Mouse (Mus musculus): Measurements from ENCODE around the gene Gm42906. TPM values are rescaled to one million over a fixed set of nuclear protein-coding genes. Genes with fewer than 3 reads are reported as not detected.

Gm42906 gene
- polyA plus RNA-seq, 2 experiments: not detected

DNA sequence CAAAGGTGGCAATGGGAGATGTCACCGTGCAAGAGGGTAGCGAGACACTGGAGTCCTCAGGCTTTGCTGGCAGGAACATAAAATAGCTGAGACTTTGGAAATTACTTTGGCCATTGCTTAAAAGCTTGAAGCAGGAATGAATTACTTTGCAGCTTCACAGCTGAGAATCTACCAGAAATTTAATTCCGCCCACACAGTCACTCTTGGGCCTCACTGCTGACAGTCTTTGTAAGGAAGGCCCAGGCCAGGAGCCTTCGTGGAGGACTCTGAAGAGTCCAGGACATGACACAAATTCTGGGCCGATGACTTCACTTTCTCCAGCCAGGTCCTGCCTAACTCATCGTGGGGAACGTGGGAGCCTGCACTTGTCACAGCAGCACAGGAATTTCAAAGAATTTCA, 405.9 kb downstream of the Gm42906 start:
- Histone ChIP-seq H3K9me3 (ENCODE audit: control insufficient read depth, low read length) (no peaks in the 10 kb centered on the region), H3K9ac (ENCODE audit: low read depth, low read length, severe bottlenecking) (no peak overlapping the region), H3K4me2 (replicated peaks; ENCODE audit: low read depth, low read length, severe bottlenecking) (no peak overlapping the region), H3K27ac (replicated peaks; ENCODE audit: low read depth, low read length) (no peak overlapping the region), H3K36me3 (ENCODE audit: control insufficient read depth, insufficient read depth, low read length) (no peaks in the 10 kb centered on the region), H3K4me3 (replicated peaks; ENCODE audit: low read length) (no peak overlapping the region), H3K27me3 (ENCODE audit: control insufficient read depth, insufficient read depth, low read length) (no peaks in the 10 kb centered on the region), H3K4me1 (ENCODE audit: control insufficient read depth, insufficient read depth, low read length) (peaks cover 32% of the 10 kb centered on the region)
- TF ChIP-seq POLR2A (IDR thresholded peaks at IDR 0.05; ENCODE audit: borderline replicate concordance, extremely low read depth, insufficient read depth, insufficient read length): no peak
- no peak for DNase-seq (ENCODE audit: low spot score)
- ATAC-seq (ENCODE audit: low FRiP score, low read depth): no peak
- WGBS: 78% methylated on average over 7 of the region's 7 CpGs

DNA sequence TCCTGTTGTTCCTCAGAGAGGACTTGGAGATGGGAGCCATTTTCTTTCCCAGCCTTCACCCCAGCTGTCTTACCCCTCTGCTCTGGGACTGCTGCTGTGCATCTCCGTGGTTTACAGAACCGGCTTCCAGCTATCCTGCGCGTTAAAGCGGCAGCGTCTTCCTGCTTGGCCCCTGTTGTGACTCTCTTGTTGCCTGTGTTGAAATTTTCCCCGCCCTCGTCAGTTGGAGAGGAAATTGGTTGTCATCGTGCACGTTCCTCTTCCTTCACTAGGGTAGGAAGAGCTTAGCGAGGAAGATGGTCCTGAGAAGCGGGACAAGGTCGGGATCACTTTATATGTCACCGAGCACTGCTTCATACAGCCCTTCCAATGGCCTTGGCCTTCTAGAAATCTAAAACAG, 407.1 kb downstream of the Gm42906 start:
- no peak overlapping the region for H3K4me3 ChIP-seq (replicated peaks; ENCODE audit: low read length)
- no peaks in the 10 kb centered on the region for H3K27me3 ChIP-seq (ENCODE audit: control insufficient read depth, insufficient read depth, low read length)
- H3K4me1 ChIP-seq (ENCODE audit: control insufficient read depth, insufficient read depth, low read length): peaks cover 32% of the 10 kb centered on the region
- WGBS: 77% methylated on average over 14 of the region's 14 CpGs
- H3K36me3 ChIP-seq (ENCODE audit: control insufficient read depth, insufficient read depth, low read length): no peaks in the 10 kb centered on the region
- no peaks in the 10 kb centered on the region for H3K9me3 ChIP-seq (ENCODE audit: control insufficient read depth, low read length)
- ATAC-seq (ENCODE audit: low FRiP score, low read depth) (no peak), DNase-seq (ENCODE audit: low spot score) (no peak)
- H3K27ac ChIP-seq (replicated peaks; ENCODE audit: low read depth, low read length): no peak overlapping the region
- no peak for TF ChIP-seq POLR2A (IDR thresholded peaks at IDR 0.05; ENCODE audit: borderline replicate concordance, extremely low read depth, insufficient read depth, insufficient read length)
- H3K9ac ChIP-seq (ENCODE audit: low read depth, low read length, severe bottlenecking): no peak overlapping the region
- no peak overlapping the region for H3K4me2 ChIP-seq (replicated peaks; ENCODE audit: low read depth, low read length, severe bottlenecking)

DNA sequence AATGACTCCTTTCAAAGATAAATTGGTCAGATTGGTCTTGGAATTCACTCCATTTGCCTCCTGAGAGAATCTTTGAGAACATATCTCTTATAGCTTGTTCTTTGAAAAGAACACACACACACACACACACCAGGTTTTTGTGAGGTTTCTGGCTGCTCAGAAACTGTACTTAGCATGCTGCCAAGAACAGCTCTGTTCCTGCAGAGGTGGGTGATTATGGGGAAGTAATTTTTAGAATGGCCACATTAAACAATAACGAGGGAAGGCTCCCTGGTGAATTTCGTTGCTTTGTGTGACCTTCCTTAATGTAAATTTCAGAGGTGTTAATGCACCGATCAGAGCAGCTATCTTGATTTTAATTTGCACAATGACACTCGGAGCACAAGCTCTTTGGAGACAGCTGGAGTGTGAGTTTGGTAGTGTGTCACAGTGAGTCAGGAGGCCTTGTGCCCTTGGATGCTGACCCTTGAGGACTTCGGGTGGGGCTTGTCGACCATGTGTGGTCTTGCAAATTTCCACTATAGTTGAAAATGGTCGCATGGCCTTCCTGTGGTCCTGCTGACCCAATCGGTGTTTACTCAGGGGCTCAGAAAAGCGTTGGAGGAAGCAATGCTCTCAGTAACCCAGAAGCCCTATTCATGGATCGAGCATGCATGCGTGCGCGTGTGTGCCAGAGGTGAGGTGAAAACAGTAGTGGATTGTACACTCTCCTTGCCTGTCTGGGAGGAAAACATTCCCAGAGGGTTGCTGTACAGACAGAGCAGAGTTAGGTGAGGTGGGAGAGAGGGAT, 407.7 kb downstream of the Gm42906 start:
- no peaks in the 10 kb centered on the region for H3K36me3 ChIP-seq (ENCODE audit: control insufficient read depth, insufficient read depth, low read length)
- H3K9ac ChIP-seq (ENCODE audit: low read depth, low read length, severe bottlenecking): no peak overlapping the region
- no peak overlapping the region for H3K4me2 ChIP-seq (replicated peaks; ENCODE audit: low read depth, low read length, severe bottlenecking)
- H3K27ac ChIP-seq (replicated peaks; ENCODE audit: low read depth, low read length): no peak overlapping the region
- ATAC-seq (ENCODE audit: low FRiP score, low read depth) (no peak), DNase-seq (ENCODE audit: low spot score) (peak; percentile 35)
- peaks cover 32% of the 10 kb centered on the region for H3K4me1 ChIP-seq (ENCODE audit: control insufficient read depth, insufficient read depth, low read length)
- no peaks in the 10 kb centered on the region for H3K9me3 ChIP-seq (ENCODE audit: control insufficient read depth, low read length)
- no peak for TF ChIP-seq POLR2A (IDR thresholded peaks at IDR 0.05; ENCODE audit: borderline replicate concordance, extremely low read depth, insufficient read depth, insufficient read length)
- H3K4me3 ChIP-seq (replicated peaks; ENCODE audit: low read length): no peak overlapping the region
- WGBS: 54% methylated on average over 13 of the region's 13 CpGs
- H3K27me3 ChIP-seq (ENCODE audit: control insufficient read depth, insufficient read depth, low read length): no peaks in the 10 kb centered on the region

DNA sequence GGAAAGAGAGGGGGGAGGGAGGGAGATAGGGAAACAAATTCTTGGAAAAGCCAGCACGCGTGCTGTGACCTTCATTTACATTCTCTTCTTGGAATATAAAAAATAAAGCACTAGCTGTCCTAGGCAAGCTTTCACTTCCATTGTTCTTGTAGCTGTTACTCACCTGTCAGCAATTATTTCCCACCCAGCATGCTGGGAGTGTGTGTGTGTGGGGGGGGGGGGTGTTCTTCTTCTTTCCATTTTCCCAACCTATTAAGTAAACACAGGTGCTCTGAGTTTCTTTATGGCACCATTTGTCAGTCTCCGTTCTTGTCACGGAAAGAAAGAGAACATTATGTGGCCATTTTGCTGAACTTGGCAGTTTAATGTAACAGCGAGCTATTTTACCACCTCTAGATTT, 409.0 kb downstream of the Gm42906 start:
- Histone ChIP-seq H3K4me3 (replicated peaks; ENCODE audit: low read length) (no peak overlapping the region), H3K9ac (ENCODE audit: low read depth, low read length, severe bottlenecking) (no peak overlapping the region), H3K9me3 (ENCODE audit: control insufficient read depth, low read length) (0 out of 2 replicates have a peak, but pooled peaks cover 2% of the 10 kb centered on the region), H3K27me3 (ENCODE audit: control insufficient read depth, insufficient read depth, low read length) (no peaks in the 10 kb centered on the region), H3K4me1 (ENCODE audit: control insufficient read depth, insufficient read depth, low read length) (peaks cover 31% of the 10 kb centered on the region), H3K4me2 (replicated peaks; ENCODE audit: low read depth, low read length, severe bottlenecking) (no peak overlapping the region), H3K36me3 (ENCODE audit: control insufficient read depth, insufficient read depth, low read length) (no peaks in the 10 kb centered on the region), H3K27ac (replicated peaks; ENCODE audit: low read depth, low read length) (no peak overlapping the region; the same call in 1 of the 2 replicates)
- WGBS: 38% methylated on average over 5 of the region's 5 CpGs
- ATAC-seq (ENCODE audit: low FRiP score, low read depth) (no peak), DNase-seq (ENCODE audit: low spot score) (no peak)
- no peak for TF ChIP-seq POLR2A (IDR thresholded peaks at IDR 0.05; ENCODE audit: borderline replicate concordance, extremely low read depth, insufficient read depth, insufficient read length)

DNA sequence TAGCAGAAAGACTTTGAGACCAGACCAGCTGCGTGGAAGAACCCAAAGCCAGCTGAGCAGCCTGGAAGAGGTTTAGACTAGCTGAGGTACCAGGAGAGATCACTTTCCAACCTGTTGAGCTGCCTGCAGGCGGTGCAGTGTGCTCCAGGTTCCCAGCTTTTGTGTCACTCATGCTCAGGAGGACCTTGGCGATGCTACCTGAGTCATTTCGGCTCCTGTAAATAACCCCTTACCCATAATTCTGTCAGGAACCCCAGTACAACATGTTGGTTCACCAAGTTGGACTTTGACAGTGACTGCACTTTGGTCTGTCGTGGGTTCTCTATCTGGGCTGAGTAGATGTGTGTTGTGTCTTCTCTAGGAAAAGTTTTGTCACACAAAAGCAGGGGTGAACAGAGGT, 409.5 kb downstream of the Gm42906 start:
- Histone ChIP-seq H3K9me3 (ENCODE audit: control insufficient read depth, low read length) (0 out of 2 replicates have a peak, but pooled peaks cover 2% of the 10 kb centered on the region), H3K4me1 (ENCODE audit: control insufficient read depth, insufficient read depth, low read length) (peaks cover 27% of the 10 kb centered on the region), H3K4me2 (replicated peaks; ENCODE audit: low read depth, low read length, severe bottlenecking) (no peak overlapping the region), H3K27me3 (ENCODE audit: control insufficient read depth, insufficient read depth, low read length) (no peaks in the 10 kb centered on the region), H3K36me3 (ENCODE audit: control insufficient read depth, insufficient read depth, low read length) (no peaks in the 10 kb centered on the region), H3K4me3 (replicated peaks; ENCODE audit: low read length) (no peak overlapping the region), H3K27ac (replicated peaks; ENCODE audit: low read depth, low read length) (0 out of 2 replicates have a peak overlapping the region, but pooled peaks have one; percentile 1), H3K9ac (ENCODE audit: low read depth, low read length, severe bottlenecking) (no peak overlapping the region)
- no peak for DNase-seq (ENCODE audit: low spot score)
- ATAC-seq (ENCODE audit: low FRiP score, low read depth): no peak
- TF ChIP-seq POLR2A (IDR thresholded peaks at IDR 0.05; ENCODE audit: borderline replicate concordance, extremely low read depth, insufficient read depth, insufficient read length): no peak
- WGBS: 78% methylated on average over 5 of the region's 5 CpGs

Other genes starting within 250 kb of the Gm42906 start
- gene Stard13, start 194.3 kb downstream of the Gm42906 start, polyA plus RNA-seq (2012; rRNA removed): 15.4 and 17.5 TPM in 2 replicates
- 9.0 and 10.6 TPM in 2 replicates for gene Stard13, start 194.3 kb downstream of the Gm42906 start, polyA plus RNA-seq (2014; fragmentation: Nextera tagmentation; extraction: Ambion mirVana)
- gene Vmn2r18, start 177.9 kb upstream of the Gm42906 start, polyA plus RNA-seq (2012; rRNA removed): 0.05 TPM in 1 of 2 replicates, not detected in the other
- gene Vmn2r18, start 177.9 kb upstream of the Gm42906 start, polyA plus RNA-seq (2014; fragmentation: Nextera tagmentation; extraction: Ambion mirVana): 0.06 TPM in 1 of 2 replicates, not detected in the other
- 59.5 and 66.5 TPM in 2 replicates for gene Rfc3, start 223.1 kb upstream of the Gm42906 start, polyA plus RNA-seq (2012; rRNA removed)
- gene Rfc3, start 223.1 kb upstream of the Gm42906 start, polyA plus RNA-seq (2014; fragmentation: Nextera tagmentation; extraction: Ambion mirVana): 90.9 and 98.8 TPM in 2 replicates